ENCODE assay signal across 17 mouse cellular contexts in the genomic region with DNA sequence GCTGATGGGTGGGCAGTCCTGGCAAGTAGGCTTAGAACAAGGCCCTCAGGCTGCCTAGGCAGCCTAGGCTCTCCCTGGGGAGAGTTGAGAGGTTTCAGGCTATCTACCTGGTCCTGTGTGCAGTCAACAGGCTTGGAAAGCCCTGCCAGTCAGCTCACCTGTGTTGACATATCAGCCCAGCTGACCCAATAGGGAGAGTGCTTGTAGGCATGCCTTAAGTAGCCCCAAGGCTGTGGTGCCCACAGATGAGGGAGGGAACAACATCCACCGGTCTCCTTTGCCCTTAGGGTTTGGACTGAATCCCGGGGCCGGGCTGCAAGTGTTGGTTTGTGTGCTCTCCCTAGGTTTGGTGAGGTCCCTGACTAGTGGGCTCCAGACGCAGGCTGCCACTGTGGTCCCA. TPM values are rescaled to one million over a fixed set of nuclear protein-coding genes. Genes with fewer than 3 reads are reported as not detected.
DNase-seq lines count a peak whose midpoint lies in the region; ATAC-seq and TF ChIP-seq lines count a peak whose summit lies in the region.
"Had no signal": no experiment of that assay in that cellular context is flagged by ENCODE, and none has a peak within 500 bp of the region (broad histone marks: within the 10 kb centered on the region; RNA-seq: fewer than 3 reads in every experiment).

No protein-coding gene starts in this region.

- no peak for ATAC-seq in heart, postnatal 0 days (ENCODE audit: insufficient read depth, low read depth)
- ATAC-seq in embryonic facial prominence, embryonic 13.5 days (ENCODE audit: insufficient number of reproducible peaks, insufficient read depth, low FRiP score, low TSS enrichment, low read depth) = no peak
- no peak for ATAC-seq in limb, embryonic 15.5 days (ENCODE audit: insufficient number of reproducible peaks, low FRiP score, low TSS enrichment, low read depth)
- ATAC-seq in liver, embryonic 12.5 days = no peak

- intact Hi-C loops in heart, postnatal 25 days (cut with DNase I) = no loop called here

- 87% methylated on average over 4 of the region's 4 CpGs for WGBS in heart, postnatal 0 days
- WGBS in embryonic facial prominence, embryonic 13.5 days = 59% methylated on average over 4 of the region's 4 CpGs
- WGBS in limb, embryonic 15.5 days = 62% methylated on average over 4 of the region's 4 CpGs
- WGBS in liver, embryonic 12.5 days (ENCODE audit: insufficient replicate concordance) = 72% methylated on average over 4 of the region's 4 CpGs

- peaks cover 44% of the 10 kb centered on the region for H3K4me1 ChIP-seq in heart, postnatal 0 days (ENCODE audit: control insufficient read depth, insufficient read depth)
- peaks cover 61% of the 10 kb centered on the region for H3K4me1 ChIP-seq in embryonic facial prominence, embryonic 13.5 days
- peaks cover 16% of the 10 kb centered on the region for H3K4me1 ChIP-seq in limb, embryonic 15.5 days
- peaks cover 7% of the 10 kb centered on the region; the same call in 1 of the 2 replicates for H3K4me1 ChIP-seq in liver, embryonic 12.5 days

- H3K9ac ChIP-seq in heart, postnatal 0 days (replicated peaks; ENCODE audit: low read depth, low read length) = 0 out of 2 replicates have a peak overlapping the region, but pooled peaks have one; percentile 9
- no peak overlapping the region for H3K9ac ChIP-seq in embryonic facial prominence, embryonic 13.5 days
- no peak overlapping the region for H3K9ac ChIP-seq in limb, embryonic 15.5 days
- H3K9ac ChIP-seq in liver, embryonic 12.5 days = no peak overlapping the region
- H3K9ac ChIP-seq: midbrain, embryonic 12.5 days had no signal

- TF ChIP-seq CTCF in heart, postnatal 0 days (IDR thresholded peaks at IDR 0.05; ENCODE audit: low read depth) = no peak

- no peaks in the 10 kb centered on the region for H3K36me3 ChIP-seq in heart, postnatal 0 days (replicated peaks; ENCODE audit: control insufficient read depth, insufficient read depth, low read length)
- H3K36me3 ChIP-seq in embryonic facial prominence, embryonic 13.5 days = no peaks in the 10 kb centered on the region
- H3K36me3 ChIP-seq in limb, embryonic 15.5 days = no peaks in the 10 kb centered on the region
- H3K36me3 ChIP-seq in liver, embryonic 12.5 days = no peaks in the 10 kb centered on the region
- H3K36me3 ChIP-seq: midbrain, embryonic 12.5 days had no signal

- no peak overlapping the region for H3K4me3 ChIP-seq in heart, postnatal 0 days (ENCODE audit: low read depth, low read length)
- H3K4me3 ChIP-seq in embryonic facial prominence, embryonic 13.5 days = no peak overlapping the region
- H3K4me3 ChIP-seq in limb, embryonic 15.5 days = no peak overlapping the region
- H3K4me3 ChIP-seq in liver, embryonic 12.5 days = no peak overlapping the region
- H3K4me3 ChIP-seq: heart, adult 2 months; left cerebral cortex, adult 2 months; midbrain, embryonic 12.5 days had no signal

- no peak for TF ChIP-seq EP300 in heart, postnatal 0 days (IDR thresholded peaks at IDR 0.05; ENCODE audit: low read depth)

- DNase-seq in heart, postnatal 0 days (ENCODE audit: low spot score) = no peak
- no peak for DNase-seq in heart, postnatal 25 days (ENCODE audit: low spot score)
- DNase-seq in lung, postnatal 10 days = peak; percentile 32
- DNase-seq in cerebellum, postnatal 4 days (ENCODE audit: low spot score in 2 of 2) = no peak
- DNase-seq: cerebellum, adult 9-10 months; heart, adult 2 months; kidney, postnatal 25 days; left cerebral cortex, postnatal 4 days; right cerebral cortex, postnatal 4 days had no signal

- H3K9me3 ChIP-seq in heart, postnatal 0 days (replicated peaks; ENCODE audit: control insufficient read depth, low read length) = no peaks in the 10 kb centered on the region
- no peaks in the 10 kb centered on the region for H3K9me3 ChIP-seq in embryonic facial prominence, embryonic 13.5 days
- H3K9me3 ChIP-seq in limb, embryonic 15.5 days = no peaks in the 10 kb centered on the region
- no peaks in the 10 kb centered on the region for H3K9me3 ChIP-seq in liver, embryonic 12.5 days (replicated peaks)
- H3K9me3 ChIP-seq: midbrain, embryonic 12.5 days had no signal

- no peaks in the 10 kb centered on the region for H3K27me3 ChIP-seq in heart, postnatal 0 days (ENCODE audit: control insufficient read depth, insufficient read depth, low read length)
- H3K27me3 ChIP-seq in embryonic facial prominence, embryonic 13.5 days = no peaks in the 10 kb centered on the region
- no peaks in the 10 kb centered on the region for H3K27me3 ChIP-seq in limb, embryonic 15.5 days
- H3K27me3 ChIP-seq in liver, embryonic 12.5 days (replicated peaks) = no peaks in the 10 kb centered on the region
- H3K27me3 ChIP-seq: midbrain, embryonic 12.5 days had no signal

- H3K4me2 ChIP-seq in heart, postnatal 0 days (ENCODE audit: low read depth, low read length) = no peak overlapping the region
- no peak overlapping the region for H3K4me2 ChIP-seq in embryonic facial prominence, embryonic 13.5 days
- H3K4me2 ChIP-seq in limb, embryonic 15.5 days = no peak overlapping the region
- H3K4me2 ChIP-seq in liver, embryonic 12.5 days = no peak overlapping the region
- H3K4me2 ChIP-seq: liver, embryonic 11.5 days; midbrain, embryonic 12.5 days had no signal

- peak overlapping the region; percentile 79 for H3K27ac ChIP-seq in heart, postnatal 0 days (ENCODE audit: low read depth)
- H3K27ac ChIP-seq in embryonic facial prominence, embryonic 13.5 days = 0 out of 2 replicates have a peak overlapping the region, but pooled peaks have one; percentile 49
- 0 out of 2 replicates have a peak overlapping the region, but pooled peaks have one; percentile 1 for H3K27ac ChIP-seq in limb, embryonic 15.5 days
- H3K27ac ChIP-seq in liver, embryonic 12.5 days = no peak overlapping the region
- H3K27ac ChIP-seq: left cerebral cortex, adult 2 months; macrophage; midbrain, embryonic 12.5 days had no signal

RNA-seq across cellular contexts. Expression of a gene that starts 37.8 kb away (rescaled TPM):
- 81.4 and 84.7 TPM in 2 replicates for total RNA-seq in heart, postnatal 0 days (2014; rRNA removed; ENCODE audit: low replicate concordance)
- polyA plus RNA-seq in heart, postnatal 0 days (2015; fragmentation: Nextera tagmentation; extraction: Ambion mirVana) = 9.6 and 11.3 TPM in 2 replicates
- total RNA-seq in heart, postnatal 25 days (2021) = 10 to 100 TPM; 54.8 to 55.3 TPM
- 3.0 and 3.9 TPM in 2 replicates for polyA plus RNA-seq in embryonic facial prominence, embryonic 13.5 days (2015; fragmentation: Nextera tagmentation; extraction: Ambion mirVana)
- polyA plus RNA-seq in limb, embryonic 15.5 days (2015; fragmentation: Nextera tagmentation; extraction: Ambion mirVana) = 1.7 and 2.2 TPM in 2 replicates
- 0.20 and 0.27 TPM in 2 replicates for polyA plus RNA-seq in liver, embryonic 12.5 days (2016; fragmentation: Nextera tagmentation; extraction: Ambion mirVana)
- total RNA-seq: monocyte, adult 5-6 weeks had no signal
